ENCODE assay signal across 10 mouse cellular contexts in genomic region chr7:125897059-125897458, GRCm38 (mm10).
"Had no signal": no experiment of that assay in that cellular context is flagged by ENCODE, and none has a peak within 500 bp of the region (broad histone marks: within the 10 kb centered on the region; RNA-seq: fewer than 3 reads in every experiment).

No protein-coding gene starts in this region.

- DNase-seq: lung, adult 18-20 months; lung, embryonic 14.5 days; lung, postnatal 10 days; lung, postnatal 4 days; right cerebral cortex, postnatal 14 days; thymus, adult 18-20 months; thymus, postnatal 14 days; thymus, postnatal 36 days had no signal

- ATAC-seq: midbrain, embryonic 13.5 days; midbrain, embryonic 16.5 days had no signal
